Mouse (Mus musculus) cerebellum, adult 2 months (tissue): ENCODE measurements around the gene Lrrc63.

Source experiments
- CTCF ChIP-seq: fragments of 200-500 bp; IDR thresholded peaks from 2 replicates; pipeline ENCODE4 v1.5.1; 2011; ENCODE audit warnings: low read depth, mild to moderate bottlenecking, control low read depth, low read length, moderate library complexity, borderline replicate concordance; ENCODE audit not compliant: insufficient read depth
- POLR2A ChIP-seq: fragments of 200-500 bp; IDR thresholded peaks from 2 replicates; pipeline ENCODE4 v1.6.1; 2011; ENCODE audit warnings: low read length, control low read depth, borderline replicate concordance; ENCODE audit not compliant: insufficient read depth

DNA sequence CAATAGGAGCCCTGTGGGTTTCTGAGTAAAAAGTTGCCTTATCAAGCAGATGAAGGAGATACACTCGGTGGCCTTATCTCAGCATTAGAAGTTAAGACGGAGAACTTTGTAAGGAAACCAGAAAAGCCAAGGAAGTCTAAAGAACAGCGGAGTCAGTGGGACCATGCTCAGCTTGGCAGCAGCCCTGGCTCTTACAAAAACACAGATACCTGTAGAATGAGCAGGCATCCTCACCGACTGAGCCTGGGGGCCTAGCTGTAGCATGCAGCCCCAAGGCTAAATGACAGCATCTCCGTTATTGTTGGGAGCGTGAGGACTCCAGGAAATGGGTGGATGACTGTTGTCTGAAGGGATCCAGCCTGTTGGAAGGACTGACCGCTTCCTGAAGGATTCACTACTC lies 45.1 kb upstream of the Lrrc63 start:
- TF ChIP-seq CTCF (no peak), POLR2A (no peak)
